Mouse (Mus musculus) brown adipose tissue, adult 24 weeks (tissue): ENCODE data around the gene Clmp. TPM values are rescaled to one million over a fixed set of nuclear protein-coding genes. Genes with fewer than 3 reads are reported as not detected.
"Not testable (repeated sequence)": the region's sequence is repeated elsewhere in the genome, so short reads cannot be mapped to it uniquely, and the experiment has no call there.

Experiments
- H3K27ac ChIP-seq: fragments of 200-500 bp; replicated peaks from 2 replicates; pipeline ENCODE4 v1.5.1; 2012; ENCODE audit warnings: low read depth, mild to moderate bottlenecking, low read length
- H3K4me1 ChIP-seq: fragments of 200-500 bp; 2 replicates; pipeline ENCODE4 v1.6.1; 2012; ENCODE audit warnings: low read length, mixed read lengths; ENCODE audit not compliant: control insufficient read depth, insufficient read depth, insufficient read length
- H3K4me3 ChIP-seq: fragments of 200-500 bp; 2 replicates; pipeline ENCODE4 v1.5.1; 2012; ENCODE audit warnings: low read depth, mild to moderate bottlenecking, low read length, moderate library complexity; ENCODE audit not compliant: insufficient read depth
- polyA plus RNA-seq: library from polyadenylated mRNA; stranded (reverse); fragments of >200 nt; gene quantifications from 2 replicates; pipeline ENCODE4 v1.2.4, GENCODE M21; 2012; ENCODE audit not compliant: missing spikeins, insufficient read depth, insufficient read length

The Clmp gene
- polyA plus RNA-seq, 1 experiment, result 7.2 TPM

- Histone ChIP-seq H3K4me1 (peaks cover 3% of the 10 kb centered on the region; the same call in 1 of the 2 replicates), H3K27ac (peak overlapping the region; percentile 40), H3K4me3 (no peak overlapping the region)
Measured at GRCm38 (mm10) chr9:40766058-40766605, 80.4 kb downstream of the Clmp start.

GRCm38 (mm10) chr9:40767946-40768345, 82.2 kb downstream of the Clmp start:
- H3K4me3 ChIP-seq, result no peak overlapping the region
- no peak overlapping the region for H3K27ac ChIP-seq

GRCm38 (mm10) chr9:40772246-40772645, 86.5 kb downstream of the Clmp start:
- Histone ChIP-seq H3K4me1 (peaks cover 11% of the 10 kb centered on the region), H3K4me3 (no peak overlapping the region), H3K27ac (no peak overlapping the region)

More at GRCm38 (mm10) chr9:40767946-40768345, 82.2 kb downstream of the Clmp start:
- H3K4me1 ChIP-seq, result peaks cover 3% of the 10 kb centered on the region; the same call in 1 of the 2 replicates

- Histone ChIP-seq H3K4me1 (peaks cover 11% of the 10 kb centered on the region), H3K27ac (peak overlapping the region; percentile 45; the same call in 1 of the 2 replicates)
- H3K4me3 ChIP-seq, result not testable (repeated sequence)
Measured at GRCm38 (mm10) chr9:40773142-40773541, 87.4 kb downstream of the Clmp start.

GRCm38 (mm10) chr9:40773869-40774268, 88.1 kb downstream of the Clmp start:
- Histone ChIP-seq H3K27ac (peak overlapping the region; percentile 2; the same call in 1 of the 2 replicates), H3K4me3 (no peak overlapping the region), H3K4me1 (peaks cover 11% of the 10 kb centered on the region)

- peaks cover 19% of the 10 kb centered on the region for H3K4me1 ChIP-seq
- peak overlapping the region; percentile 89 for H3K27ac ChIP-seq
- no peak overlapping the region for H3K4me3 ChIP-seq
Measured at GRCm38 (mm10) chr9:40776044-40776443, 90.3 kb downstream of the Clmp start.

GRCm38 (mm10) chr9:40776459-40777248, 90.9 kb downstream of the Clmp start:
- H3K4me3 ChIP-seq, result no peak overlapping the region
- H3K4me1 ChIP-seq, result peaks cover 19% of the 10 kb centered on the region
- peak overlapping the region; percentile 89 for H3K27ac ChIP-seq

GRCm38 (mm10) chr9:40780111-40780510, 94.3 kb downstream of the Clmp start:
- Histone ChIP-seq H3K27ac (peak overlapping the region; percentile 62), H3K4me3 (no peak overlapping the region), H3K4me1 (peaks cover 26% of the 10 kb centered on the region)

- Histone ChIP-seq H3K4me3 (0 out of 2 replicates have a peak overlapping the region, but pooled peaks have one; percentile 19), H3K27ac (peak overlapping the region; percentile 96), H3K4me1 (peaks cover 24% of the 10 kb centered on the region)
Measured at GRCm38 (mm10) chr9:40780892-40781725, 95.3 kb downstream of the Clmp start.

- Histone ChIP-seq H3K4me3 (peak overlapping the region; percentile 29), H3K4me1 (peaks cover 22% of the 10 kb centered on the region), H3K27ac (peak overlapping the region; percentile 96)
Measured at GRCm38 (mm10) chr9:40781726-40782581, 96.2 kb downstream of the Clmp start.

GRCm38 (mm10) chr9:40783641-40784373, 98.0 kb downstream of the Clmp start:
- H3K4me1 ChIP-seq, result peaks cover 22% of the 10 kb centered on the region
- H3K4me3 ChIP-seq, result peak overlapping the region; percentile 19
- peak overlapping the region; percentile 100 for H3K27ac ChIP-seq

- Histone ChIP-seq H3K4me1 (peaks cover 22% of the 10 kb centered on the region), H3K4me3 (0 out of 2 replicates have a peak overlapping the region, but pooled peaks have one; percentile 4), H3K27ac (peak overlapping the region; percentile 85)
Measured at GRCm38 (mm10) chr9:40784374-40784967, 98.7 kb downstream of the Clmp start.

GRCm38 (mm10) chr9:40785452-40785851, 99.7 kb downstream of the Clmp start:
- peaks cover 18% of the 10 kb centered on the region for H3K4me1 ChIP-seq
- peak overlapping the region; percentile 25; the same call in 1 of the 2 replicates for H3K27ac ChIP-seq
- H3K4me3 ChIP-seq, result no peak overlapping the region
